Mouse (Mus musculus) inflammation-experienced regulatory T-cells, adult 16 weeks (primary cell): ENCODE results near the gene Olfr992. TPM values are rescaled to one million over a fixed set of nuclear protein-coding genes. Genes with fewer than 3 reads are reported as not detected.

ENCODE experiments used
- polyA plus RNA-seq: library from polyadenylated mRNA; unstranded; fragments of 100-300 nt; shearing (Covaris generic); gene quantifications from one replicate; pipeline ENCODE4 v1.2.1, GENCODE M21; 2017

Olfr992 gene
- polyA plus RNA-seq = not detected

GRCm38 (mm10) chr2:85409369-85409768, at the start of gene Olfr992:
TSS of gene Olfr992 (minus strand) at chr2:85409469.

GRCm38 (mm10) chr2:85443539-85443938, 34.3 kb upstream of the Olfr992 start, which contains the start of gene Olfr995:
TSS of gene Olfr995 (minus strand) at chr2:85443639.

DNA sequence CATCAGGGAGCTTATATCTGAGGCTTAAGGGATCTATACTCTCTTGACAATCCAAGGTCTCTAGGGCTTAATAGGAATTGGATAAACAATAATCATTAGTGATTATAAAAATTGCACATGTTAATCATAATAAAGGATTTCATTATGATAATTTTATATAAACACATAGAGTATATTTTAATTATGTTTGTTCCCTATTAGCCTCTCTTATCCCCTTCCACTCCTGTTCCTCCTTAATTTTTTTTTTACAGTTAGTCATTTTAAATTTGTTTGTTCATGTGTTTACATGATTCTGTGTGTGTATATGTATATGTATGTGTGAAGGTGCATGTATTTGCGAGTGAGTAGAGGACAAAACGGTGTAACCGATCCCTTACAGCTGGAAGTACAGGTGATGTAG, 27.1 kb upstream of the Olfr992 start, which contains the start of gene Olfr994:
Gene Olfr994 (minus strand): TSS at position 101 of the 400 bp plus-strand sequence.

GRCm38 (mm10) chr2:85414777-85415176, 5.5 kb upstream of the Olfr992 start, which contains the start of gene Olfr993:
TSS of gene Olfr993 (minus strand) at chr2:85414877.

GRCm38 (mm10) chr2:85363127-85363526, 46.1 kb downstream of the Olfr992 start, which contains the start of gene Olfr988:
TSS of gene Olfr988 (minus strand) at chr2:85363227.

Other genes starting within 250 kb of the Olfr992 start
- gene Lrrc55, start 212.3 kb downstream of the Olfr992 start, polyA plus RNA-seq = 0.09 TPM
- gene Olfr987, start 70.2 kb downstream of the Olfr992 start, polyA plus RNA-seq = not detected
- gene Olfr988, start 46.2 kb downstream of the Olfr992 start, polyA plus RNA-seq = not detected
- not detected for gene Olfr993, start 5.4 kb upstream of the Olfr992 start, polyA plus RNA-seq
- gene Olfr994, start 27.0 kb upstream of the Olfr992 start, polyA plus RNA-seq = not detected
- gene Olfr995, start 34.2 kb upstream of the Olfr992 start, polyA plus RNA-seq = not detected
- gene 4833423E24Rik, start 109.6 kb upstream of the Olfr992 start, polyA plus RNA-seq = not detected
- not detected for gene Olfr996, start 169.7 kb upstream of the Olfr992 start, polyA plus RNA-seq
- gene Olfr998, start 179.5 kb upstream of the Olfr992 start, polyA plus RNA-seq = not detected
- not detected for gene Olfr1000, start 202.4 kb upstream of the Olfr992 start, polyA plus RNA-seq
- gene Olfr1002, start 241.2 kb upstream of the Olfr992 start, polyA plus RNA-seq = not detected